Mouse (Mus musculus) cortical plate, adult 2 months (tissue): ENCODE data around the gene Pkig.

Experiments used
- CTCF ChIP-seq: fragments of 200-500 bp; IDR thresholded peaks from 2 replicates; pipeline ENCODE4 v1.5.1; 2011; ENCODE audit warnings: mild to moderate bottlenecking, control low read depth, low read length; ENCODE audit not compliant: insufficient read depth; ENCODE audit errors: extremely low read depth
- POLR2A ChIP-seq: fragments of 200-500 bp; IDR thresholded peaks from 2 replicates; pipeline ENCODE4 v1.6.1; 2011; ENCODE audit warnings: mild to moderate bottlenecking, low read length, control low read depth; ENCODE audit not compliant: insufficient read depth; ENCODE audit errors: extremely low read depth

GRCm38 (mm10) chr2:163712473-163712872 lies 54.3 kb downstream of the Pkig start:
- TF ChIP-seq POLR2A = no peak
- no peak for TF ChIP-seq CTCF
